Mouse (Mus musculus) lung, postnatal 0 days (tissue): ENCODE measurements around the gene Cd47. TPM values are rescaled to one million over a fixed set of nuclear protein-coding genes. Genes with fewer than 3 reads are reported as not detected.

ENCODE experiments used
- ATAC-seq: fragments of 200-750 bp; cut with Nextera tagmentation; 2 replicates; pipeline ENCODE4 v1.8.0; 2017; ENCODE audit warnings: moderate library complexity
- DNase-seq: peaks from one replicate; pipeline ENCODE4 v3.0.0-alpha.2; 2016; ENCODE audit warnings: low spot score
- H3K27ac ChIP-seq: fragments of 300-500 bp; sonication (generic); 2 replicates; pipeline ENCODE4 v1.5.1; 2014; ENCODE audit warnings: antibody characterized with exemption, mild to moderate bottlenecking, low read length, mixed read lengths
- H3K27me3 ChIP-seq: fragments of 300-500 bp; sonication (generic); replicated peaks from 2 replicates; pipeline ENCODE4 v1.6.1; 2014; ENCODE audit warnings: low read length, mixed read lengths; ENCODE audit not compliant: insufficient read depth
- H3K36me3 ChIP-seq: fragments of 300-500 bp; sonication (generic); 2 replicates; pipeline ENCODE4 v1.6.1; 2014; ENCODE audit warnings: low read length, mixed read lengths; ENCODE audit not compliant: insufficient read depth
- H3K4me1 ChIP-seq: fragments of 300-500 bp; sonication (generic); 2 replicates; pipeline ENCODE4 v1.6.1; 2014; ENCODE audit warnings: antibody characterized with exemption, low read depth, low read length, mixed read lengths; ENCODE audit not compliant: insufficient read depth
- H3K4me2 ChIP-seq: fragments of 300-500 bp; sonication (generic); replicated peaks from 2 replicates; pipeline ENCODE4 v1.6.1; 2014; ENCODE audit warnings: low read depth, mild to moderate bottlenecking, low read length, moderate library complexity, mixed read lengths
- H3K4me3 ChIP-seq: fragments of 300-500 bp; sonication (generic); 2 replicates; pipeline ENCODE4 v1.5.1; 2014; ENCODE audit warnings: low read depth, low read length
- H3K9ac ChIP-seq: fragments of 300-500 bp; sonication (generic); replicated peaks from 2 replicates; pipeline ENCODE4 v1.6.1; 2014; ENCODE audit warnings: low read depth, mild to moderate bottlenecking
- H3K9me3 ChIP-seq: fragments of 300-500 bp; sonication (generic); 2 replicates; pipeline ENCODE4 v1.6.1; 2016; ENCODE audit warnings: low read length, mixed read lengths
- CTCF ChIP-seq: IDR thresholded peaks from 2 replicates; pipeline ENCODE4 v1.5.1; 2016; ENCODE audit warnings: antibody characterized with exemption, mild to moderate bottlenecking
- EP300 ChIP-seq: IDR thresholded peaks from 2 replicates; pipeline ENCODE4 v1.6.1; 2016; ENCODE audit warnings: antibody characterized with exemption, mild to moderate bottlenecking, control low read depth
- whole genome bisulfite sequencing: fragments of 180-500 bp; shearing (Covaris S2); extraction: QIAGEN DNeasy Blood & Tissue Kit; methylation state at CpG from one replicate; pipeline ENCODE4 v1.1.7; 2014; 5-methylcytosine and 5-hydroxymethylcytosine counted together
- polyA plus RNA-seq: library from polyadenylated mRNA; unstranded; fragments of >200 nt; fragmentation: Nextera tagmentation; extraction: Ambion mirVana; gene quantifications from 2 replicates; pipeline ENCODE4 v1.2.1, GENCODE M21; 2015

Gene Cd47
- polyA plus RNA-seq, 1 experiment from 2014 or later, result 219 TPM

- H3K27ac ChIP-seq, result no peak overlapping the region
- no peak overlapping the region for H3K4me3 ChIP-seq
- H3K9ac ChIP-seq, result no peak overlapping the region
- no peaks in the 10 kb centered on the region for H3K4me1 ChIP-seq
- H3K36me3 ChIP-seq, result no peaks in the 10 kb centered on the region
- H3K4me2 ChIP-seq, result no peak overlapping the region
- peak; percentile 84 for TF ChIP-seq EP300
- no peak for TF ChIP-seq CTCF
- WGBS, result 37% methylated on average over 8 of the region's 8 CpGs
- H3K27me3 ChIP-seq, result no peaks in the 10 kb centered on the region
- ATAC-seq, result peak; percentile 78
- H3K9me3 ChIP-seq, result no peaks in the 10 kb centered on the region
- peak; percentile 78 for DNase-seq
Observed at GRCm38 (mm10) chr16:49951925-49952523, 151.7 kb downstream of the Cd47 start.

DNA sequence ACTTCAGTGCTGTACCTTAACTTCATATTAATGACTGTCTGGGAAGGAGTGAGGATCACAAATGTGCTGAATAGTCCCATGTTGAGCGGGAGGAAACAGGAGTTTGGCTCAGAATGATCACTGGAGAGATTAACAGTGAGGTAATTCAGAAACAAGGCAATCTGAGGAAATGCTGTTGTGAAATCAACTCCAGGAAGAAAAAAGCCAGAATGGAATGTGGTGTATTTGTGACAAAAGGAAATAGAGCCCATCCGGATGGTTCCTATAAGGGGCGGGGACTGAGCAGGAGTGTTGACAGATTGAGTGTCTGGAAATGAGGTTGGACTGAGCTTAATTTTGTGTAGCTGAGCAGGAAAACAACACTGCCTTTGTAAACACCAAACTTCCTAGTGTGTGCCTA is 153.5 kb downstream of the Cd47 start:
- no peak overlapping the region for H3K4me2 ChIP-seq
- H3K36me3 ChIP-seq, result no peaks in the 10 kb centered on the region
- TF ChIP-seq CTCF (no peak), EP300 (peak; percentile 92)
- ATAC-seq, result peak; percentile 51
- H3K4me3 ChIP-seq, result no peak overlapping the region
- peak; percentile 93 for DNase-seq
- H3K9ac ChIP-seq, result no peak overlapping the region
- H3K27ac ChIP-seq, result no peak overlapping the region; the same call in 1 of the 2 replicates
- no peaks in the 10 kb centered on the region for H3K9me3 ChIP-seq
- WGBS, result 16% methylated on average over 3 of the region's 3 CpGs
- H3K27me3 ChIP-seq, result no peaks in the 10 kb centered on the region
- H3K4me1 ChIP-seq, result no peaks in the 10 kb centered on the region

GRCm38 (mm10) chr16:49954909-49955308 is 154.6 kb downstream of the Cd47 start:
- Histone ChIP-seq H3K9me3 (no peaks in the 10 kb centered on the region), H3K4me1 (no peaks in the 10 kb centered on the region), H3K27me3 (no peaks in the 10 kb centered on the region), H3K4me3 (no peak overlapping the region), H3K9ac (no peak overlapping the region), H3K27ac (no peak overlapping the region), H3K4me2 (no peak overlapping the region), H3K36me3 (no peaks in the 10 kb centered on the region)
- TF ChIP-seq CTCF (no peak), EP300 (no peak)
- DNase-seq, result no peak
- no peak for ATAC-seq
- 93% methylated on average over 10 of the region's 10 CpGs for WGBS

- no peaks in the 10 kb centered on the region for H3K36me3 ChIP-seq
- no peak overlapping the region for H3K27ac ChIP-seq
- H3K4me1 ChIP-seq, result no peaks in the 10 kb centered on the region
- H3K4me3 ChIP-seq, result no peak overlapping the region
- H3K4me2 ChIP-seq, result no peak overlapping the region
- H3K9me3 ChIP-seq, result no peaks in the 10 kb centered on the region
- no peak overlapping the region for H3K9ac ChIP-seq
- TF ChIP-seq CTCF, result no peak
- no peak for TF ChIP-seq EP300
- DNase-seq, result no peak
- no peak for ATAC-seq
- H3K27me3 ChIP-seq, result no peaks in the 10 kb centered on the region
- WGBS, result 83% methylated on average over 2 of the region's 2 CpGs
Observed at GRCm38 (mm10) chr16:49955325-49955724, 155.0 kb downstream of the Cd47 start.

DNA sequence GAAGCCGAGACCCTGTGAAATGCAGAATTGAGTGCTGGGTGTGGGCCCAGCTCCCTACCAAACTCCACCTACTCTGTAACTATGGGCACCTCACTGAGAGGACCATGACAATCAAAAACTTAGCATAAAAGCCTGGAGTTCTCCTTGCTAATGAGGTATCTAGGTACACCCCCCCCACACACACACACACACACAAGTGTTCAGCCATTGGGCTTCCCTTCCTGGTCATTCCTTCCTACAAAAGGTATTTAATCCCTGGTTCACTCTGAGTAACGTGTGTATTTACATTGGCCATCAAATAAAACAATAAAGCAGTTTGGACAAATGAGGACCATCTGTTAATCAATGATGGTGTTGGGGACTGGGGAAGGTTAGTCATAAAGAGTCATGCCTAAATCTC is 155.6 kb downstream of the Cd47 start:
- no peak for DNase-seq
- Histone ChIP-seq H3K9me3 (no peaks in the 10 kb centered on the region), H3K36me3 (no peaks in the 10 kb centered on the region), H3K9ac (no peak overlapping the region), H3K4me2 (no peak overlapping the region), H3K4me1 (no peaks in the 10 kb centered on the region), H3K27ac (no peak overlapping the region), H3K4me3 (no peak overlapping the region), H3K27me3 (no peaks in the 10 kb centered on the region)
- no peak for ATAC-seq
- WGBS, result 73% methylated on average over 2 of the region's 2 CpGs
- TF ChIP-seq EP300, result no peak
- no peak for TF ChIP-seq CTCF

- WGBS, result 74% methylated on average over 7 of the region's 7 CpGs
- TF ChIP-seq CTCF (no peak), EP300 (no peak)
- Histone ChIP-seq H3K27me3 (no peaks in the 10 kb centered on the region), H3K9ac (no peak overlapping the region), H3K4me2 (no peak overlapping the region), H3K4me3 (no peak overlapping the region), H3K27ac (no peak overlapping the region), H3K36me3 (no peaks in the 10 kb centered on the region), H3K4me1 (no peaks in the 10 kb centered on the region), H3K9me3 (no peaks in the 10 kb centered on the region)
- DNase-seq, result peak; percentile 33
- ATAC-seq, result no peak
Observed at GRCm38 (mm10) chr16:49956531-49957302, 156.4 kb downstream of the Cd47 start.
